Mouse (Mus musculus) cortical plate, adult 2 months (tissue): Measurements from ENCODE around the gene Hacd1.
A peak's percentile ranks its signal among the peaks of the same experiment; 100 is the strongest.

Source experiments
- CTCF ChIP-seq: fragments of 200-500 bp; IDR thresholded peaks from 2 replicates; pipeline ENCODE4 v1.5.1; 2011; ENCODE audit warnings: mild to moderate bottlenecking, control low read depth, low read length; ENCODE audit not compliant: insufficient read depth; ENCODE audit errors: extremely low read depth
- POLR2A ChIP-seq: fragments of 200-500 bp; IDR thresholded peaks from 2 replicates; pipeline ENCODE4 v1.6.1; 2011; ENCODE audit warnings: mild to moderate bottlenecking, low read length, control low read depth; ENCODE audit not compliant: insufficient read depth; ENCODE audit errors: extremely low read depth

DNA sequence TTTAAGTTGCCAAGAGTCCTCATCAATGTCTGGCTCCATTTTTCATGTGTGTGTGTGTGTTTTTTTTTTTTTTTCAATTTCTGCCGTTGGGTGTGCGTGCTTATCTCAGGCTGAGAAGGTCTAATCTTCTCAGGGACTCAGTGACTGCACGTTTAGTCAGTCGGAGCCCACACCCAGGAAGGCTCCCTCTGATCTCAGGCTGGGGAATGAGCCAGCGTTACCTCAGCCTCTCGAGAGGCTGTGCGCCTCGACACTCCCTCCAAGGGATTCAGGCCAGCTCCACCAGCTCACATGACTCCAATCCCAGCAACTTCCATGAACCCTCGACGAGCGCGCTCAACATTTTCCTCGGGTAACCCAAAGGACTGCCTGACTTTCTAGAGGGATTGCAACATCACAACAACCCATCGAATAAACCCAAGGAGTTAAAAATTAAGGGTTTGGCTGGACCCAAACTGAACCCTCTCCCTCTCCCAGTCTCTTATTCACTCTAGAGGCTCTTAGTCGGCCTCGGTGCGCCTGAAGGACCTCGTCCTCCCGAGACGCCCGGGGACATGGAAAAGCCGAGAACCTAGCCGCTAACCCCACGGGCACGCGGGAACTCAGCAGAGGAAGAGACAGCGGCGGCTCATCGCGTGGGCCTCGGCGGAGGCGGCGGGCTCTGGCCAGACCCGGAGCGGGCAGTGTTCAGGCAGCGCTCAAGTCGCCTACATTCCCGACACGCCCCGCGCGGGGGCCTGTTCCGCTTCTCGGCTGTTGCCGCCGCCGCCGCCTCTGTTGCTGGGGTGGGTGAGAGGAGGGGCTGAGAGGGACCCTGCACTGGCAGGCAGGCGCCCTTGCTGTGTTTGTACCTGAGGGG lies 17.7 kb upstream of the Hacd1 start, which contains the start of gene Stam:
- TF ChIP-seq POLR2A, result peak; percentile 82
- TF ChIP-seq CTCF, result no peak
